Mouse (Mus musculus): ENCODE results near the gene Kctd2. TPM values are rescaled to one million over a fixed set of nuclear protein-coding genes. Genes with fewer than 3 reads are reported as not detected.
"Not testable (repeated sequence)": the region's sequence is repeated elsewhere in the genome, so short reads cannot be mapped to it uniquely, and the experiment has no call there.

Gene Kctd2
- polyA plus RNA-seq, 1 experiment, result 32.4 TPM

DNA sequence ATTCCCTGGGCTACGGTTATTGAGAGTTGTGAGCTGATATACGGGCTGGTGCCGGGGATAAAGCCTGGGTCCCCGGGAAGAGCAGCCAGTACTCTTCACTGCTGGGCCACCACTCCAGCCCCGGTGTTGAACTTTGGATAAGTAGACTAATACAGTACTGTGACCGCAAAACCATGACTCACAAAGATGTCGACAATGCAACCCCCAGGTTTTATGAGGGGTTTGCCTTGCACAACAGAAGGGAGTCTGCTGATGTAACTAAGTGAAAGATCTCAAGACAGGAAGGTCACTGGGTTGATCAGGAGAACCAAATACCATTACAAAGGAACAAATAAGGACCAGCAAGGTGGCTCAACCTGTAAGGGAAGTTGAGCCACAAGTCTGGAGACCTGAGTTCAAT is 43.2 kb upstream of the Kctd2 start:
- Histone ChIP-seq H3K4me1 (ENCODE audit: control insufficient read depth, insufficient read depth, low read length) (no peaks in the 10 kb centered on the region), H3K27ac (ENCODE audit: control insufficient read depth, insufficient read depth, low read depth, low read length, poor library complexity) (no peak overlapping the region), H3K4me3 (replicated peaks; ENCODE audit: control insufficient read depth, low read depth, low read length) (no peak overlapping the region)
- TF ChIP-seq CTCF (IDR thresholded peaks at IDR 0.05; ENCODE audit: control insufficient read depth, insufficient read depth, low read length) (no peak), POLR2A (IDR thresholded peaks at IDR 0.05; ENCODE audit: borderline replicate concordance, control insufficient read depth, low read depth, low read length) (no peak)
- WGBS, result 53% methylated on average over 7 of the region's 7 CpGs

- TF ChIP-seq POLR2A (IDR thresholded peaks at IDR 0.05; ENCODE audit: borderline replicate concordance, control insufficient read depth, low read depth, low read length) (no peak), CTCF (IDR thresholded peaks at IDR 0.05; ENCODE audit: control insufficient read depth, insufficient read depth, low read length) (no peak)
- WGBS, result 84% methylated on average over 4 of the region's 4 CpGs
- no peaks in the 10 kb centered on the region for H3K4me1 ChIP-seq (ENCODE audit: control insufficient read depth, insufficient read depth, low read length)
- H3K27ac ChIP-seq (ENCODE audit: control insufficient read depth, insufficient read depth, low read depth, low read length, poor library complexity), result no peak overlapping the region
- H3K4me3 ChIP-seq (replicated peaks; ENCODE audit: control insufficient read depth, low read depth, low read length), result no peak overlapping the region
These were observed 42.7 kb upstream of the Kctd2 start for GRCm38 (mm10) chr11:115377254-115377653.

DNA sequence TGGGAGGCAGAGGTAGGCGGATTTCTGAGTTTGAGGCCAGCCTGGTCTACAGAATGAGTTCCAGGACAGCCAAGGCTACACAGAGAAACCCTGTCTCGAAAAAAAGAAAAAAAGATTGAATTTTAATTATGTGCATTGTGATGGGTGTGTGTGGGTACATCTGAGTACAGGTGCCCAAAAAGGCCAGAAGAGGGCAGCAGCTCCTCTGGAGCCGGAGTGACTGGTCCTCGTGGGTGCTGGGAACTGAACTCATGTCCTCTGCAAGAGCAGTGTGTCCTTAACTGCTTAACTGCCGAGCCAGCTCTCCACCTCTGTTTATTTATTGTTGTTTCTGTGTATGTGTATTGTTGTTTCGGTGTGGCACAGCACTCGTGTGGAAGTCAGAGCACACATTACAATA is 42.1 kb upstream of the Kctd2 start:
- H3K27ac ChIP-seq (ENCODE audit: control insufficient read depth, insufficient read depth, low read depth, low read length, poor library complexity), result no peak overlapping the region
- WGBS, result 77% methylated on average over 7 of the region's 7 CpGs
- TF ChIP-seq CTCF (IDR thresholded peaks at IDR 0.05; ENCODE audit: control insufficient read depth, insufficient read depth, low read length) (no peak), POLR2A (IDR thresholded peaks at IDR 0.05; ENCODE audit: borderline replicate concordance, control insufficient read depth, low read depth, low read length) (no peak)
- H3K4me3 ChIP-seq (replicated peaks; ENCODE audit: control insufficient read depth, low read depth, low read length), result no peak overlapping the region
- no peaks in the 10 kb centered on the region for H3K4me1 ChIP-seq (ENCODE audit: control insufficient read depth, insufficient read depth, low read length)

- Histone ChIP-seq H3K4me3 (replicated peaks; ENCODE audit: control insufficient read depth, low read depth, low read length) (no peak overlapping the region), H3K4me1 (ENCODE audit: control insufficient read depth, insufficient read depth, low read length) (no peaks in the 10 kb centered on the region), H3K27ac (ENCODE audit: control insufficient read depth, insufficient read depth, low read depth, low read length, poor library complexity) (no peak overlapping the region)
- TF ChIP-seq POLR2A (IDR thresholded peaks at IDR 0.05; ENCODE audit: borderline replicate concordance, control insufficient read depth, low read depth, low read length) (no peak), CTCF (IDR thresholded peaks at IDR 0.05; ENCODE audit: control insufficient read depth, insufficient read depth, low read length) (no peak)
- WGBS, result 65% methylated on average over 9 of the region's 9 CpGs
These were observed 38.7 kb upstream of the Kctd2 start for GRCm38 (mm10) chr11:115381276-115381675.

- no peaks in the 10 kb centered on the region for H3K4me1 ChIP-seq (ENCODE audit: control insufficient read depth, insufficient read depth, low read length)
- 2% methylated on average over 76 of the region's 76 CpGs for WGBS
- H3K27ac ChIP-seq (ENCODE audit: control insufficient read depth, insufficient read depth, low read depth, low read length, poor library complexity), result peak within 1 kb of the TSS; percentile 16; the same call in 1 of the 2 replicates
- TF ChIP-seq CTCF (IDR thresholded peaks at IDR 0.05; ENCODE audit: control insufficient read depth, insufficient read depth, low read length) (no peak), POLR2A (IDR thresholded peaks at IDR 0.05; ENCODE audit: borderline replicate concordance, control insufficient read depth, low read depth, low read length) (no peak; the same call in 1 of the 2 replicates)
- H3K4me3 ChIP-seq (replicated peaks; ENCODE audit: control insufficient read depth, low read depth, low read length), result no peak within 1 kb of the TSS
These were observed 38.0 kb upstream of the Kctd2 start, which contains the start of gene Cdr2l for GRCm38 (mm10) chr11:115381743-115382539. Gene Cdr2l (plus strand): TSS chr11:115381916.

DNA sequence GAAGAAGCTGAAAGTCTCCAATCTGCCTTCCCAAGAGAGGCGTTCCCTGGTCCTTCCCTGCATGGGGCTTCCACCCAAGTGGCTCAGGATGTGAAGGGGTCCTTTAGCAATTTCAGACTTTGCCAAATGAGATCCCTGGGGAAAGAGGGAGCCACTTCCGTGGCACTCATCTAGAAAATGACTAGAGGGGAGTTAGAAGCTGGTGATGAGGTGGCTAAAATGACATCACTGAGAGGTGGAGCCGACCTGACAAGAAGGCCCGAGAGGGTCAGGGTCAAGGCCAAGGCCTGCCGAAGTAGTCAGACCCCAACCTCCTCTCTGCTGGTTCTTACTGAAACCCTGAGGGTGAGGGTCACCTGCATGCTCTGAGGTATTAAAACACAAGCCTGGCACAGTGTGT is 37.0 kb upstream of the Kctd2 start:
- no peak overlapping the region for H3K27ac ChIP-seq (ENCODE audit: control insufficient read depth, insufficient read depth, low read depth, low read length, poor library complexity)
- TF ChIP-seq POLR2A (IDR thresholded peaks at IDR 0.05; ENCODE audit: borderline replicate concordance, control insufficient read depth, low read depth, low read length), result no peak
- no peak for TF ChIP-seq CTCF (IDR thresholded peaks at IDR 0.05; ENCODE audit: control insufficient read depth, insufficient read depth, low read length)
- 57% methylated on average over 5 of the region's 5 CpGs for WGBS
- no peaks in the 10 kb centered on the region for H3K4me1 ChIP-seq (ENCODE audit: control insufficient read depth, insufficient read depth, low read length)
- no peak overlapping the region for H3K4me3 ChIP-seq (replicated peaks; ENCODE audit: control insufficient read depth, low read depth, low read length)

DNA sequence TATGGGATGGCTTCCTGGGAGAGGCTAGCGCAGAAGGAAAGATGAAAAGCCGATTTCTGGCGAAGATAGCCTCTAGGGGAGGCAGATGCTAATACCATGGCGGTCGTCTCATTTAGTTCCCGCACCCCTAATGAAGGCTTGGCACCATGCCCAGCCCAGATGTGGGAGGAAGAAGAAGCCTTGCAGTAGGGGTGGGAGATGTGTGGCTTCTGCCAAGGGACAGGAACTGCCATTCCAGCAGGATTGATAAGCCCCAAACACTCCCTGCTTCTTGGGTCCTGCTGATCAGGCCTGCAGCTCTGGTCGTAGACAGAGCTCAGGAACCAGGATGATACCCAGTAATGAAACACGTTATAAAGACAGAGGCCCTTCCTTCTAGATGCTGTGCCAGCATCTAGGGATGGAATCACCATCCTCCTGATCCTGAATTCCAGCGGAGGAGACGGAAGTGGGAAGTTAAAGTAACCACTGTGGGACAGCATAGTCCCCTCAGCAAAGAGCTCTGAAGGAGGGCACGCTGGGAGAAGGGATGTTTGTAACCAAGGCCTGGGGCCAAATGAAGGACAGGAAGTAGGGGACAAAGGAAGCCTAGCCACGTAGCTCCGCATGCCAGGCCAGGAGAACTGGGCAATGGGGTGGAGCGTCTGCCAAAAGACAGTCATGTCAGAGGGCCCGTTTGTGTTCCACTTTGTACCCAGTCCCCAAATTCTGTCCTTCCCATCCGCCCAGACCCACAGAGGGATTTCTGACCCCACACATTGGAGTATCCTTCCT is 36.0 kb upstream of the Kctd2 start:
- no peak overlapping the region for H3K4me3 ChIP-seq (replicated peaks; ENCODE audit: control insufficient read depth, low read depth, low read length)
- 61% methylated on average over 16 of the region's 16 CpGs for WGBS
- no peak for TF ChIP-seq CTCF (IDR thresholded peaks at IDR 0.05; ENCODE audit: control insufficient read depth, insufficient read depth, low read length)
- TF ChIP-seq POLR2A (IDR thresholded peaks at IDR 0.05; ENCODE audit: borderline replicate concordance, control insufficient read depth, low read depth, low read length), result no peak
- no peaks in the 10 kb centered on the region for H3K4me1 ChIP-seq (ENCODE audit: control insufficient read depth, insufficient read depth, low read length)
- H3K27ac ChIP-seq (ENCODE audit: control insufficient read depth, insufficient read depth, low read depth, low read length, poor library complexity), result no peak overlapping the region

- H3K4me3 ChIP-seq (replicated peaks; ENCODE audit: control insufficient read depth, low read depth, low read length), result no peak overlapping the region
- TF ChIP-seq CTCF (IDR thresholded peaks at IDR 0.05; ENCODE audit: control insufficient read depth, insufficient read depth, low read length), result no peak
- TF ChIP-seq POLR2A (IDR thresholded peaks at IDR 0.05; ENCODE audit: borderline replicate concordance, control insufficient read depth, low read depth, low read length), result no peak
- no peak overlapping the region for H3K27ac ChIP-seq (ENCODE audit: control insufficient read depth, insufficient read depth, low read depth, low read length, poor library complexity)
- H3K4me1 ChIP-seq (ENCODE audit: control insufficient read depth, insufficient read depth, low read length), result no peaks in the 10 kb centered on the region
- WGBS, result 86% methylated on average over 5 of the region's 5 CpGs
These were observed 35.3 kb upstream of the Kctd2 start for GRCm38 (mm10) chr11:115384587-115384986.

DNA sequence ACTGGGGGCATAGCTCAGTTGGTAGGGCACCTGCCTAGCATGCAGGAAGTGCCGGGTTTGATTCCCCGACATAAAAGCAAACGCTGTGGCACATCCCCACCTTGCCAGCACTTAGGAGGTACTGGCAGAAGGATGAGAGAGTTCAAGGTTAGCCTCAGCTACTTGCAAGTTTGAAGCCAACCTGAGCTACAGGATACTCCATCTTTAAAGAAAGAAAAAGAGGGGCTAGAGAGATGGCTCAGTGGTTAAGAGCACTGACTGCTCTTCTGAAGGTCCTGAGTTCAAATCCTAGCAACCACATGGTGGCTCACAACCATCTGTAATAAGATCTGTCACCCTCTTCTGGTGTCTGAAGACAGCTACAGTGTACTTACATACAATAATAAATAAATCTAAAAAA is 33.1 kb upstream of the Kctd2 start:
- 72% methylated on average over 3 of the region's 3 CpGs for WGBS
- H3K27ac ChIP-seq (ENCODE audit: control insufficient read depth, insufficient read depth, low read depth, low read length, poor library complexity); H3K4me1 ChIP-seq (ENCODE audit: control insufficient read depth, insufficient read depth, low read length); H3K4me3 ChIP-seq (replicated peaks; ENCODE audit: control insufficient read depth, low read depth, low read length): not testable (repeated sequence)

Data from bone marrow, adult 2 months (tissue).